Mouse (Mus musculus) cortical plate, adult 2 months (tissue): ENCODE data around the gene Mcemp1.
A peak's percentile ranks its signal among the peaks of the same experiment; 100 is the strongest.

Experiments
- CTCF ChIP-seq: fragments of 200-500 bp; IDR thresholded peaks from 2 replicates; pipeline ENCODE4 v1.5.1; 2011; ENCODE audit warnings: mild to moderate bottlenecking, control low read depth, low read length; ENCODE audit not compliant: insufficient read depth; ENCODE audit errors: extremely low read depth
- POLR2A ChIP-seq: fragments of 200-500 bp; IDR thresholded peaks from 2 replicates; pipeline ENCODE4 v1.6.1; 2011; ENCODE audit warnings: mild to moderate bottlenecking, low read length, control low read depth; ENCODE audit not compliant: insufficient read depth; ENCODE audit errors: extremely low read depth

DNA sequence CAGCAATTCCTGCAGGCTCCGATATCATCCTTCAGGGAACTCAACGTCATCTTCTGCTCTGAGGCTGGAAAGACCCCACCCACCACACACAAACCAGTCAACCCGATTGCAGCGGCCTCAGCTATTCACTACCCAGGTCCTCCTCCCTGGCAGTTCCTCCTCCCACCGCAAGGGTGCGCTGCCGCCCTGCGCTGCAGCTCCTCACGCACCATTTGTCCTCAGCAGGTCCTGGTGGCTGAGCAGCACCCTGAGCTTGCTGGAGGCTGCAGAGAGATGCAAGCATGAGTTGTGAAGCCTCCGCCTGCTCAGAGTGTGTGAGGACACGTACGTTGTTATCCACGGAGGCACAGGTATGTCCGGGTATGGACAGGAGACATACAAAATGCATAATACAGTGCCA lies 53.0 kb downstream of the Mcemp1 start:
- TF ChIP-seq CTCF, result peak; percentile 65
- TF ChIP-seq POLR2A, result no peak
